Mouse (Mus musculus) cerebellum, adult 9-11 months (tissue): Measurements from ENCODE around the gene Stx1a.
"Not testable (repeated sequence)": the region's sequence is repeated elsewhere in the genome, so short reads cannot be mapped to it uniquely, and the experiment has no call there.

Experiments
- DNase-seq: peaks from one replicate; pipeline ENCODE4 v3.0.0; 2022

Stx1a gene

GRCm38 (mm10) chr5:135042105-135042788, 19.0 kb downstream of the Stx1a start:
- no peak for DNase-seq

- DNase-seq: no peak
These were observed 21.3 kb downstream of the Stx1a start for GRCm38 (mm10) chr5:135044575-135044974.

DNA sequence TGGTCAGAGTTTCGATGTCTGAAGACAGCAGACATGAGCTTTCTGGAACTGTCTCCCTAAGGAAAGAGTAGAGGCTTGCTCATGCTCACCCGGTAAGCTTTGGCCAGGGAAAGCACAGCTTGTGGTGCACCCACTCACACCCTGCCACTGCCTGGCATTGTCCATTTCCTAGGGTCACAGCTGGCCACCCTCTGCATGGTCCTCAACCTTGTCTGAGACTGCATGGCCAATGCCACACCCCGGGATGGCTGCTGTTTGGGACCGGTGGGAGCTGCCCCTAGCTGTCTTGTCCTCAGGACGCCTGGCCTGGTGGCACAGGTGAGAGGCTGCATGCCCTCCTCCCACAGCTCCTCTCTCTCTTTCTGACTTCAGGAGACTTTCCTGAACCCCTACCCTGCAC, 25.3 kb downstream of the Stx1a start:
- DNase-seq: no peak

DNA sequence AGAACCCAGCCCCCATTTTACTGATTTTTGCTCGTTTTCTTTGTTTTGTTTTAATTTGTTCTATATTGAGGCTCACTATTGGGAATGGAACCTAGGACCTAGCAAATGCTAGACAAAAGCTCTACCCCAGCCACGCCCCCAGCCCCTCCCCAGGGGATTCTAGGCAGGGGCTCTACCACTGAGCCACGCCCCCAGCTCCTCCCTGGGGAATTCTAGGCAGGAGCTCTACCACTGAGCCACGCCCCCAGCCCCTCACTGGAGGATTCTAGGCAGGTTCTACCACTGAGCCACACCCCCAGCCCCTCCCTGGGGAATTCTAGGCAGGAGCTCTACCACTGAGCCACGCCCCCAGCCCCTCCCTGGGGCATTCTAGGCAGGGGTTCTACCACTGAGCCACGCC, 26.0 kb downstream of the Stx1a start:
- not testable (repeated sequence) for DNase-seq

DNA sequence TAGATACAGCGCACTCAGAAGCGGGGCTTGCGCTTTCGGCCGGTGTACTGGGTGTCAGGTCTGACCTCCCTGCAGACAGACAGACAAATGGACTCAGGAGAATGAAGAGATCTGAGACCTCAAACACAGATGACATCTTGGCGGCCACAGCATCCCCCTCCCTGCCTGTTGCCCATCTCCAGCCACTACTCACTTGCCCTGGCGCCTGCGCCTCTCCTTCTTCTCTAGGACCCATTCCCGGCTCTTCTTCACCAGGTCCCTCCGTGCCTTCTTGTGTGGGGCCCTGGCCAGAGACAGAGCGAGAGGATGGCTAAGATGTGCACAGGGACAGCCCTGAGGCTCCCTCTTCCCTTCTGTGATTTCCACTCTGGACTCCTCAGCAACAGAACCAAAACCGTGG, 30.1 kb downstream of the Stx1a start:
- DNase-seq: no peak

- peak; percentile 98 for DNase-seq
These were observed 40.5 kb downstream of the Stx1a start, which contains the start of gene Dnajc30 for GRCm38 (mm10) chr5:135063629-135064381. TSS of gene Dnajc30 (plus strand) at chr5:135064202.

GRCm38 (mm10) chr5:135064382-135064766, 41.1 kb downstream of the Stx1a start:
- no peak for DNase-seq

- not testable (repeated sequence) for DNase-seq
These were observed 41.7 kb downstream of the Stx1a start, which contains the start of gene Bud23 for GRCm38 (mm10) chr5:135064909-135065446. TSS of gene Bud23 (minus strand) at chr5:135064959.

GRCm38 (mm10) chr5:135066008-135066407, 42.7 kb downstream of the Stx1a start:
- no peak for DNase-seq

DNA sequence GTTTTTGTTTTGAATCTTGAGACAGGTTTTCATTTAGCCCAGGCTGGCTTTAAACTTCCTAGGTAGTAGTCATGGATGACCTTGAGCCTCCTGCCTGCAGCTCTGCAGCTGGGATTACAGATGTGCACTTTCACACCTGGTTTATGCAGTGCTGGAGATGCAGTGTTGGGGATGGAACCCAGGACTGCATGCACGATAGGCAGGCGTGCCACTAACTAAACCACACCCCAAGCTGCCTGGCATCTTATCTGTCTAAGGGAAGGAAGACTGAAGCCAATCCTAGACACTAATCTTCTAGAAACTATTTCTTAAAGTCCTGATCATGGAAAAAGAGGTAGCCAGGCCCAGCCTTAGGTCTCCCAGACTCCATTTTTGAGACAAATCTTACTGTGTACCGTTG, 47.2 kb downstream of the Stx1a start:
- DNase-seq: no peak

- no peak for DNase-seq
These were observed 48.8 kb downstream of the Stx1a start for GRCm38 (mm10) chr5:135072061-135072460.

- no peak for DNase-seq
These were observed 49.4 kb downstream of the Stx1a start for GRCm38 (mm10) chr5:135072720-135073119.

DNA sequence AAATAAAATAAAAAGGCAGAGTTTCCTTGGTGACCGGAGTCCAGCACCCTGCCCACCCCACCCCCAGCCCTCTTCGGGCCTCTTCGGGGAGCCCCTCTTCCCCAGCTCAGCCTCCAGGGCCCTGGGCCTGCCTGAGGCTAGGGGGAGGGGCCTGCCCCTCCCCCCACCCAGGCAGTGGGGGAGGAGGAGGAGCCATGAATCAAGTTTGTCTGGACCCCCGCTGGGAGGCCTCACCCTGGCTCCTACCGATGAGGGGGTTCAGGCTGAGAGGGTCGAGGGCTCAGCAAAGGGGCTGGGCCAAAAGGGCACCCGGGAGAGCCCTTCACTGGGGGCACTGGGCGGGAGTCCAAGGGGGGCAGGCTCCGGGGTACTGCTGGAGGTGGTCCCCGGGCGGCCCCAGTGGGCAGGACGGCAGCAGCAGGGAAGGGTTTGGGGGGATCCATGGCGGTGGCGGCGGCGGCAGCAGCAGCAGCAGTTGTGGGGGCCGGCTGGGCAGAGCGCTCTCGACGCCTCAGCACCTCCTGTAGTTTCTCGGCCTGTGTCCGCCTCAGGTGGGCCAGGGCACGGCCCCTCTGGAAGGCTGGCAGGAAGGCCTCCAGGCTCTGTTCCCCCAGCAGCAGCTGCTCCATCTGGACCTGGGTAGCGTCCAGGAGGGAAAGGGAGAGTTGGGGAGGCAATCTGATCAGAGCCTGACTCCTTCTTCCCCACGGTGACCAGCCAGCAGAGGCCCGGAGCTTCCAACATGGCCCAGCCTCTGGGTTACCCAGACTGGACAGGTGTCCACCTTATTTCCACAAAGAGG, 50.3 kb downstream of the Stx1a start:
- peak; percentile 41 for DNase-seq

DNA sequence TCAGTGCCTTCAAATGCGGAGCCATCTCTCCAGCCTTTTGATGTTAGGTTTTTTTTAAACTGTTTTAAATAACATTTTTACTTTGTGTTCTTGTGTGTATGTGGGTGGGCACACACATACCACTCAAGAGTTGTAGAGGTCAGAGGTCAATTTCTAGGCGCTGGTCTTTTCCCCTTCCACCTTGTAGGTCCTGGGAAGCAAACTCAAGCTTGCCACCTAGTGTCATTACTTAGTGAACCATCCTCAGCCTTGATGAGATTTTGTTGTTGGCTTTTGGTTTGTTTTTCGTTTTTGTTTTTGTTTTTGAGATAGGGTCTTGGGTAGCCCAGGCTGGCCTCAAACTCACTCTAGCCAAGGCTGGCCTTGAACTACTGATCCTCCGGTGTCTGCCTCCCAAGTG, 52.4 kb downstream of the Stx1a start:
- no peak for DNase-seq

DNA sequence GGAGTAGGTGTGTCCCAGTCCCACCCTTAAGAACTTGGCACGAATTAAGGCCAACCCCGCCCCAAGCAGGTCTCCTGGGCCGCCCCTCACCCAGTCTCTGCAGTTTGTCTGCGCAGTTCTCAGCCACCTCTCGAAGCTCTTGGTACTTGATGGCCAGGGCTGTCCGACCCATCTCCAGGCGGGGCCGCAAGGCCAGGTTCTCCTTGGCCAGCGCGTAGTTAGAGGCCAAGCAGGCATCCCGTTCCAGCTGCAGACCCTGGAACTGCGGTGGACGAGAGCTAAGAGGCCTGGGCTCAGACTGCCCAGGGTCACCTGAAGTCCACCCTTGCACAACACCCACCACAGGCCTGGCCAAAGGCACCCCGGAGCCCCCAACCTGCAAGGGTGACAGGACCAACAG, 53.1 kb downstream of the Stx1a start:
- peak; percentile 39 for DNase-seq

DNA sequence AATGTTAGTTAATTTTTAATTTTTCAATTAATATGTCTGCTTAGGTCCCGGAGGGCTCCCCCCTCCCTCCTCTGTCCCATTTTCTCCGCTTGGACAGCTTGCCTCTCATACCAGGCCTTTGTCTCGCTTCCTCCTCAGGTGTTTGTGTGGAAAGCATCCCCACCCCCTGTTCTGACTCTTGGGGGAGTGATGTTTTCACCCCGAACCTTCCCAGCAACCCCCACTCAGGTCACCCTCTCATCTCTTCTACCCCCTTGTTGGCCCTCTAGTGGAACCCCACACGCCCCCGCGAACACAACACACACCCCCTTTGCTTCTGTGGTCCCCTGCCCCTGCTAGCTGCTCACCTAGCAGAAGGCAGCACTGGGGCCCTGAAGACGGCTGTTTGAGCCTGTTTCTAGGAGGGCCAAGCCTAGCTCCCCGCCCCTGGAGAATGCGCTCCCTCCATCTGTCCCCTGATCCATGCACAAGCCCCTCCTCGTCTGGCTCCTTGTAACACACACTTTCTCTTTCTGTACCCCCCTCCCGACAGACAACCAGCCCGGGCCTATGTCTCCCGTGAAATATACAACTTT, 53.7 kb downstream of the Stx1a start:
- DNase-seq: peak; percentile 65

DNA sequence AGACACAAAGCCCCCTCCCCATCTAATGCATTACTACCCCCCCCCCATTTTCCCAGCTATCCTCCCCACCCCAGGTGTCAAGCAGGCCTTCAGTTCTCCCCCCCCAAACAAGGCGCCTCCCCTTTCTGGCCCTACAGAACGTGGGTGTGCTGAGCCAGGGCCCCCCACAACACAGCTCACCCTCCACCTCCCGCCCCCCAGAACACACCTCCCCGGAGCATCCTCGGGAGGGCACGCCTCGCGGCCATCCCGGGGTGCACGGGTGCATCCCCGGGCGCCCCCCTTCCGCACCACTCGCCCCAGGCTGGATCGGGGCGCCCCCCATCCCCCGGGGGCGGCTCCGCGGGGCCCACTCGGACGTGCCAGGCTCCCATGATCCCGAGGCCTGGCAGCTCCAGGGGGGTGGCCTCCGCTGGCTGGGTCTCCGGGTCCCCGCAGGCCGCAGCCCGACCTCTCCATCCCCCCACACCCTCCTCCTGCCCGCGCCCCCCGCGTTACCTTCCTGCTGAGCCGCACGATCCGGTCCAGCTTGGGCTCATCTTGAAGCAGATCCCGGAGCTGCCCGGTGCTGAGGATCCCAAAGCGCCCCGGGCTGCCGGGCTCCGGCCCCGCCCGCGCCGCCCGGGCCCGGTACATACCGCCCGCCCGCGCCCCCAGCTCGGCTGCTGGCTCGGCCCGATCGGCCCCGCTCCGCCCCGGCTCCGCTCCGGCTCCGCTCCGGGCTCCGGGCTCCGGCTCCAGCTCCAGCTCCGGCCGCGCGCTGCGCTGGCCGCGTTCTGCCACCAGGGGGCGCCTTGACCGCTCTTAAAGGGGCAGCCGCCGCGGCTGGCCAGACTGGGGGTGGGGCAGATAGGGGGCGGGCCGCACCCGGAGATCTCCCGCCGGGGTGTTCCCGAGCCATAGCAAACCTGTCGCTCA, 54.5 kb downstream of the Stx1a start, which contains the start of gene Vps37d:
Gene Vps37d, minus strand, starts transcription at position 703 of the 918 bp plus-strand sequence.
- peak; percentile 90 for DNase-seq

DNA sequence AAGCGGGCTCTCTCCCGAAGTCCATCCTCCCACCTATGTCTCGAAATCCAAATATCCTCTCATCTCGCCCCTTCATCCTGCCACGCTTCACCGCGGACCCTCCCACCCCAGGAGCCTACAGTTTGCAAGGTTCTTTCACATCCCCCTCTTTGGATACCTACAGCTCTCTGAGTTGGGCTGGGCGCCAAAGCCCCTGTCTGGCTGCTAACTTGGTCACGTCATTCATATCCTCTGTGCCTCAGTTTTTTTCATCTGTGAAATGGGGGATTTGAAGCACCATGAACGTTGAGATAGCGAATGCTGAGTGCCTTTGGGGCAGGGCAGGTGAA, 55.2 kb downstream of the Stx1a start:
- DNase-seq: no peak

- no peak for DNase-seq
These were observed 56.3 kb downstream of the Stx1a start for GRCm38 (mm10) chr5:135079578-135079977.

GRCm38 (mm10) chr5:135080539-135080938, 57.3 kb downstream of the Stx1a start:
- no peak for DNase-seq

GRCm38 (mm10) chr5:135086871-135087270, 63.6 kb downstream of the Stx1a start:
- no peak for DNase-seq

DNA sequence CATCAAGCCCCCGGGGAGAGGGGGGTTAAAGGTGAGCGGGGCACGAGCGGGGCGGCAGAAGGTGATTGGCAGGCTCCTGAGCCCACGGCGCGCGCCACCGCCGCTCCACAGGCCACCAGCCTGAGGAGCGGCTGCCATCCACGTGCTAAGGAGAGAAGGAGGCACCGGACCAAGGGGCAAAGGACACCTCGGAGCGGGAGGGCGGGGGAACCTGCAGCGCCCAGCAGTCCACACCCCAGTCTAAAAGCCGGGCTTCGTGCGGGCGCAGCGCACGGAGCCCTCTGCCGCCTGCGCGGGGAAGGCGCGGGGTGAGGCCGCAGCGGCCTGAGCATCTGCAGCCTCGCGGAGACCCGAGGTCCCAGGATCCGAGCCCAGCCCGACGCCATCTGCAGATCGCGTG, 66.4 kb downstream of the Stx1a start, which contains the start of gene Mlxipl:
Gene Mlxipl, plus strand, starts transcription at position 238 of the 400 bp plus-strand sequence.
- no peak for DNase-seq
